Mouse (Mus musculus) thymus, postnatal 36 days (tissue): ENCODE measurements around the gene Cox19.

Source experiments
- DNase-seq, 2 experiments: peaks; one replicate each; pipeline ENCODE4 v3.0.0; 2022; ENCODE audit warnings: mixed read lengths in 2 of 2

Gene Cox19

GRCm38 (mm10) chr5:139326986-139327633, 24.1 kb downstream of the Cox19 start:
- DNase-seq = no peak

GRCm38 (mm10) chr5:139326111-139326696, 25.0 kb downstream of the Cox19 start:
- DNase-seq = no peak

GRCm38 (mm10) chr5:139325395-139325966, 25.7 kb downstream of the Cox19 start, which contains the start of gene Adap1:
Adap1 (minus strand) TSS chr5:139325622.
- peak; percentile 53 to 64 for DNase-seq

- DNase-seq = peak; percentile 36 to 57
These were observed 26.4 kb downstream of the Cox19 start for GRCm38 (mm10) chr5:139324691-139325394.

- DNase-seq = no peak
These were observed 27.1 kb downstream of the Cox19 start for GRCm38 (mm10) chr5:139324045-139324491.

GRCm38 (mm10) chr5:139323260-139323924, 27.8 kb downstream of the Cox19 start:
- no peak for DNase-seq

GRCm38 (mm10) chr5:139321331-139321730, 29.9 kb downstream of the Cox19 start:
- DNase-seq = no peak

- DNase-seq = no peak
These were observed 30.8 kb downstream of the Cox19 start for GRCm38 (mm10) chr5:139320424-139320823.

GRCm38 (mm10) chr5:139317751-139318504, 33.3 kb downstream of the Cox19 start:
- DNase-seq = no peak

GRCm38 (mm10) chr5:139316982-139317675, 34.1 kb downstream of the Cox19 start:
- DNase-seq = no peak

GRCm38 (mm10) chr5:139314941-139315642, 36.1 kb downstream of the Cox19 start:
- DNase-seq = no peak

- DNase-seq = no peak
These were observed 37.7 kb downstream of the Cox19 start for GRCm38 (mm10) chr5:139313536-139313935.

- DNase-seq = no peak
These were observed 39.4 kb downstream of the Cox19 start for GRCm38 (mm10) chr5:139311822-139312221.

- DNase-seq = no peak
These were observed 40.7 kb downstream of the Cox19 start for GRCm38 (mm10) chr5:139310477-139310876.

GRCm38 (mm10) chr5:139309946-139310345, 41.3 kb downstream of the Cox19 start:
- DNase-seq = no peak

- DNase-seq = no peak
These were observed 47.6 kb downstream of the Cox19 start for GRCm38 (mm10) chr5:139303646-139304061.

- no peak for DNase-seq
These were observed 49.1 kb downstream of the Cox19 start for GRCm38 (mm10) chr5:139302101-139302500.

- no peak for DNase-seq
These were observed 53.5 kb downstream of the Cox19 start for GRCm38 (mm10) chr5:139297745-139298144.

- no peak for DNase-seq
These were observed 54.1 kb downstream of the Cox19 start for GRCm38 (mm10) chr5:139297092-139297491.

- no peak for DNase-seq
These were observed 57.1 kb downstream of the Cox19 start for GRCm38 (mm10) chr5:139294089-139294488.
